Mouse (Mus musculus) lung, postnatal 4 days (tissue): Measurements from ENCODE around the gene Mrpl39.

Source experiments
- DNase-seq, 2 experiments: peaks; one replicate each; pipeline ENCODE4 v3.0.0; 2021

Mrpl39 gene

GRCm38 (mm10) chr16:84737358-84737757 is 1.8 kb upstream of the Mrpl39 start:
- no peak for DNase-seq

GRCm38 (mm10) chr16:84734806-84735165 is 756 bp downstream of the Mrpl39 start:
- DNase-seq: no peak

GRCm38 (mm10) chr16:84720670-84721069 is 14.9 kb downstream of the Mrpl39 start:
- no peak for DNase-seq

GRCm38 (mm10) chr16:84718250-84718649 is 17.3 kb downstream of the Mrpl39 start:
- no peak for DNase-seq

- no peak for DNase-seq
These were observed 17.8 kb downstream of the Mrpl39 start for GRCm38 (mm10) chr16:84717618-84718248.

- DNase-seq: no peak
These were observed 18.6 kb downstream of the Mrpl39 start for GRCm38 (mm10) chr16:84716724-84717617.

- no peak for DNase-seq
These were observed 19.3 kb downstream of the Mrpl39 start for GRCm38 (mm10) chr16:84716197-84716596.

- DNase-seq: no peak
These were observed 20.6 kb downstream of the Mrpl39 start for GRCm38 (mm10) chr16:84714978-84715377.

GRCm38 (mm10) chr16:84713926-84714325 is 21.6 kb downstream of the Mrpl39 start:
- DNase-seq: no peak

- no peak for DNase-seq
These were observed 22.4 kb downstream of the Mrpl39 start for GRCm38 (mm10) chr16:84713156-84713555.

GRCm38 (mm10) chr16:84708649-84709048 is 26.9 kb downstream of the Mrpl39 start:
- no peak for DNase-seq

- no peak for DNase-seq
These were observed 27.7 kb downstream of the Mrpl39 start for GRCm38 (mm10) chr16:84707802-84708201.

GRCm38 (mm10) chr16:84706571-84706970 is 29.0 kb downstream of the Mrpl39 start:
- DNase-seq: no peak

GRCm38 (mm10) chr16:84705507-84705906 is 30.0 kb downstream of the Mrpl39 start:
- no peak for DNase-seq

GRCm38 (mm10) chr16:84704661-84705240 is 30.8 kb downstream of the Mrpl39 start:
- no peak for DNase-seq

- no peak for DNase-seq
These were observed 31.5 kb downstream of the Mrpl39 start for GRCm38 (mm10) chr16:84703769-84704660.

- DNase-seq: peak; percentile 51 to 64
These were observed 32.3 kb downstream of the Mrpl39 start for GRCm38 (mm10) chr16:84703129-84703768.

- DNase-seq: peak; percentile 39 to 43
These were observed 33.1 kb downstream of the Mrpl39 start for GRCm38 (mm10) chr16:84702230-84703128.

- DNase-seq: no peak
These were observed 34.5 kb downstream of the Mrpl39 start for GRCm38 (mm10) chr16:84701041-84701440.

GRCm38 (mm10) chr16:84698708-84699107 is 36.8 kb downstream of the Mrpl39 start:
- no peak for DNase-seq

- no peak for DNase-seq
These were observed 39.4 kb downstream of the Mrpl39 start for GRCm38 (mm10) chr16:84696178-84696577.
